Mouse (Mus musculus) midbrain, postnatal 0 days (tissue): ENCODE measurements around the gene Arhgdia. TPM values are rescaled to one million over a fixed set of nuclear protein-coding genes. Genes with fewer than 3 reads are reported as not detected.

ENCODE experiments used
- ATAC-seq: fragments of 200-750 bp; cut with Nextera tagmentation; 2 replicates; pipeline ENCODE4 v1.8.0; 2017; ENCODE audit warnings: moderate number of reproducible peaks, mild to moderate bottlenecking, moderate TSS enrichment, moderate library complexity; ENCODE audit not compliant: low FRiP score
- DNase-seq: peaks from one replicate; pipeline ENCODE4 v3.0.0-alpha.2; 2015; ENCODE audit warnings: low spot score
- H3K27ac ChIP-seq: fragments of 300-500 bp; sonication (generic); 2 replicates; pipeline ENCODE4 v1.5.1; 2014; ENCODE audit warnings: low read depth, mild to moderate bottlenecking, low read length, mixed read lengths
- H3K27me3 ChIP-seq: fragments of 300-500 bp; sonication (generic); 2 replicates; pipeline ENCODE4 v1.6.1; 2014; ENCODE audit warnings: low read length, control low read depth, mixed read lengths; ENCODE audit not compliant: insufficient read depth
- H3K36me3 ChIP-seq: fragments of 300-500 bp; sonication (generic); 2 replicates; pipeline ENCODE4 v1.6.1; 2014; ENCODE audit warnings: low read length, control low read depth, mixed read lengths; ENCODE audit not compliant: insufficient read depth
- H3K4me1 ChIP-seq: fragments of 300-500 bp; sonication (generic); 2 replicates; pipeline ENCODE4 v1.6.1; 2014; ENCODE audit warnings: mild to moderate bottlenecking, control low read depth, antibody characterized with exemption, low read length, mixed read lengths; ENCODE audit not compliant: insufficient read depth
- H3K4me2 ChIP-seq: fragments of 300-500 bp; sonication (generic); 2 replicates; pipeline ENCODE4 v1.6.1; 2014; ENCODE audit warnings: low read depth, mild to moderate bottlenecking, low read length, mixed read lengths; ENCODE audit not compliant: poor library complexity, severe bottlenecking
- H3K4me3 ChIP-seq: fragments of 300-500 bp; sonication (generic); 2 replicates; pipeline ENCODE4 v1.5.1; 2014; ENCODE audit warnings: low read depth, mild to moderate bottlenecking, low read length, moderate library complexity
- H3K9ac ChIP-seq: fragments of 300-500 bp; sonication (generic); replicated peaks from 2 replicates; pipeline ENCODE4 v1.6.1; 2014; ENCODE audit warnings: mild to moderate bottlenecking, low read length, moderate library complexity, mixed read lengths; ENCODE audit not compliant: poor library complexity, severe bottlenecking
- H3K9me3 ChIP-seq: fragments of 300-500 bp; sonication (generic); 2 replicates; pipeline ENCODE4 v1.6.1; 2016; ENCODE audit warnings: low read length, control low read depth
- CTCF ChIP-seq: IDR thresholded peaks from 2 replicates; pipeline ENCODE4 v1.5.1; 2016; ENCODE audit warnings: antibody characterized with exemption, mild to moderate bottlenecking
- WGBS: fragments of 180-500 bp; shearing (Covaris S2); extraction: QIAGEN DNeasy Blood & Tissue Kit; methylation state at CpG from one replicate; pipeline ENCODE4 v1.1.7; 2014; 5-methylcytosine and 5-hydroxymethylcytosine counted together
- polyA plus RNA-seq: library from polyadenylated mRNA; unstranded; fragments of >200 nt; fragmentation: Nextera tagmentation; extraction: Ambion mirVana; gene quantifications from 2 replicates; pipeline ENCODE4 v1.2.1, GENCODE M21; 2015
- total RNA-seq: library from RNA; depleted of rRNA; stranded (reverse); fragments of >200 nt; gene quantifications from 2 replicates; pipeline ENCODE4 v1.2.3, GENCODE M21; 2014

Arhgdia gene
- total and polyA plus RNA-seq, 2 experiments from 2014 or later: 286 to 390 TPM

DNA sequence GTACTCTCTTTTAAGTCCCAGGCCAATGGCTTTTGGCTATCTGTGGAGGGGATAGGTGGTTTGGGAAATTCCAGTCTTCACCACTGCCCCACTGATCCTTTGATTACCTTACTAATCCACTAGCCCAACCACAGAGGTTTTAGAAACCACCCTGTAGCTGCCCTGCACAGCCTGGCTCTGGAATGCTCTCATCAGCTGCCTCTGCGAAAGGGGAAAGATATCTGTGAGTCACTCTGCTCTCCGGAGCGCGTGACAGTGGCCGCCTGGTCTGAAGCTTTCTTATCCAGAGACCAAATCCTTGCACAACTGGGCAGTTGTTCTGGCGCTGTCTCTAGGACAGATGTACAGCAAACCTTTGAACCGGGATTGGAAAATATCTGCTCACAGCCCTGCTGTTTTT lies 26.6 kb downstream of the Arhgdia start:
- Histone ChIP-seq H3K4me1 (peaks cover 4% of the 10 kb centered on the region), H3K27ac (no peak overlapping the region), H3K9me3 (no peaks in the 10 kb centered on the region), H3K27me3 (no peaks in the 10 kb centered on the region), H3K4me3 (no peak overlapping the region), H3K36me3 (peaks cover 7% of the 10 kb centered on the region; the same call in 1 of the 2 replicates), H3K4me2 (no peak overlapping the region), H3K9ac (no peak overlapping the region)
- no peak for ATAC-seq
- DNase-seq: no peak
- TF ChIP-seq CTCF: no peak
- 77% methylated on average over 7 of the region's 7 CpGs for WGBS

DNA sequence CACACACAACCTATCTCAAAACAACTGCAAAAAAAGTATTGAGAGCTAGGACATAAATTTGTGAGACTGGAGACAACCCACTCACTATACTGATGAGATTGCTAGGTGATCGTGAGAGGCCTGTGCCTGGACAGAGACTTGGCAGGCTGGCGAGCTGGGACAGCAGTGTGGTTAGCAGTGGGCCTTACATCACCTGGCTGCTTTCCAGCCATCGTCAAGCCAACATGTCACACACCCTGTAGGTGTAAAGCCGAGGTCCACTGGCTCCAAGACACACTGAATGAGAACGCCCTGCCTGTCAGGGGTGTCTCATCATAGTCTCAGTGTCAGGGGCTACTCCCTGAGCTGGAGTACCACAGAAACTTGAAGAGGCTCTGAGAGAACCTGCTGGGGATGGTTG lies 28.7 kb downstream of the Arhgdia start:
- H3K4me3 ChIP-seq: no peak overlapping the region
- no peak for TF ChIP-seq CTCF
- DNase-seq (no peak), ATAC-seq (no peak)
- no peaks in the 10 kb centered on the region for H3K9me3 ChIP-seq
- 82% methylated on average over 5 of the region's 5 CpGs for whole genome bisulfite sequencing
- no peaks in the 10 kb centered on the region for H3K36me3 ChIP-seq
- H3K4me1 ChIP-seq: peaks cover 14% of the 10 kb centered on the region
- H3K27me3 ChIP-seq: no peaks in the 10 kb centered on the region
- no peak overlapping the region for H3K9ac ChIP-seq
- H3K4me2 ChIP-seq: no peak overlapping the region
- no peak overlapping the region for H3K27ac ChIP-seq

GRCm38 (mm10) chr11:120550810-120551440 lies 30.5 kb downstream of the Arhgdia start, which contains the start of gene Ppp1r27:
Gene Ppp1r27, minus strand, starts transcription at chr11:120551132.
- 95% methylated on average over 28 of the region's 28 CpGs for WGBS
- Histone ChIP-seq H3K4me2 (peak within 1 kb of the TSS; percentile 91), H3K36me3 (no peaks in the 10 kb centered on the region), H3K27ac (peak within 1 kb of the TSS; percentile 89), H3K9me3 (no peaks in the 10 kb centered on the region), H3K4me3 (peak within 1 kb of the TSS; percentile 91), H3K9ac (peak within 1 kb of the TSS; percentile 99), H3K27me3 (no peaks in the 10 kb centered on the region), H3K4me1 (peaks cover 14% of the 10 kb centered on the region)
- DNase-seq: no peak
- no peak for ATAC-seq
- TF ChIP-seq CTCF: no peak

- H3K27me3 ChIP-seq: no peaks in the 10 kb centered on the region
- H3K27ac ChIP-seq: peak overlapping the region; percentile 89
- H3K36me3 ChIP-seq: no peaks in the 10 kb centered on the region
- H3K4me2 ChIP-seq: peak overlapping the region; percentile 91
- H3K4me1 ChIP-seq: peaks cover 14% of the 10 kb centered on the region
- H3K4me3 ChIP-seq: peak overlapping the region; percentile 91
- WGBS: 76% methylated on average over 11 of the region's 11 CpGs
- H3K9me3 ChIP-seq: no peaks in the 10 kb centered on the region
- no peak for DNase-seq
- H3K9ac ChIP-seq: peak overlapping the region; percentile 99
- peak; percentile 28; the same call in 1 of the 2 replicates for ATAC-seq
- no peak for TF ChIP-seq CTCF
Measured at GRCm38 (mm10) chr11:120549986-120550809, 31.2 kb downstream of the Arhgdia start.

DNA sequence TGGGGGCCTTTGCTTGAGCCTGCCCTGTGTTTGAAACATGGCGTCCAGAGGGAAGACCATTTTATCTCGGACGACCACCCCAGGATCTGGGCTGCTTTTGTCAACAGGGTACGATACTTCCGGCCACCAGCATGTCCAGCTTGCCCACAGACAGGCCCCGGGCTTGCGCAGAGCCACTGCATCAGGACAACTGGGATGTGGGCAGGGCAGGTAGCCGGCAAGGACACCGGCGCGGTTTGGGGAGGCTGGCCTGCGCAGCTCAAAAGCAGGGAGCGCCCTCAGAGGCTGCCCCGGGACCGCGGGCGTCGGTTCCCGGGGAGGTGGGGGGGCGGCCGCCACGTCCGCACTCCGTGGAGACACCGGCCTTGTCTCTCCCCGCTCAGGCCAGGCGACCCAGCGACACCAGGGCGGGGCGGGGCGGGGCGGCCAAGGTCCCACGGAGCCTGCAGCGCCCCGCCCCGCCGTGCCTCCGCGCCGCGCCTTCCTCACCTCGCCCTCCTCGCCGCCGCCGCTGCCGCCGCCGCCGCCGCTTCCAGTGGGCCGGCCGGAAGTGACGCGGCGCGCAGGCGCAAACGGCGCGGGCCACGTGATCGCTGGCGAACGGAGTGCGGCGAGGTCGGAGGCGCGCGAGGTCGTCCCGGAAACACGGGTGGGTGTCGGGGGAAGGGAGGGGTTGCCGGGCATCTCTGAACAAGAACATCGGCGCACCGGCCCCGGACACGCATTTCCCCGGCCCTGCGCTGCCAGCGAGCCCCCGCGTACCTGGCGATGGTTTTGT lies 32.1 kb downstream of the Arhgdia start, which contains the start of gene Mcrip1:
Gene Mcrip1 (minus strand): TSS at position 560 of the 778 bp plus-strand sequence.
- peak within 1 kb of the TSS; percentile 91 for H3K4me3 ChIP-seq
- peak within 1 kb of the TSS; percentile 91 for H3K4me2 ChIP-seq
- no peak for TF ChIP-seq CTCF
- under 1% methylated on average over 71 of the region's 87 CpGs for WGBS
- ATAC-seq (peak; percentile 91), DNase-seq (peak; percentile 92)
- peak within 1 kb of the TSS; percentile 99 for H3K9ac ChIP-seq
- H3K4me1 ChIP-seq: peaks cover 14% of the 10 kb centered on the region
- no peaks in the 10 kb centered on the region for H3K27me3 ChIP-seq
- peak within 1 kb of the TSS; percentile 89 for H3K27ac ChIP-seq
- H3K9me3 ChIP-seq: no peaks in the 10 kb centered on the region
- peaks cover 6% of the 10 kb centered on the region for H3K36me3 ChIP-seq
